ENCODE assay signal across 24 mouse cellular contexts in the genomic region with DNA sequence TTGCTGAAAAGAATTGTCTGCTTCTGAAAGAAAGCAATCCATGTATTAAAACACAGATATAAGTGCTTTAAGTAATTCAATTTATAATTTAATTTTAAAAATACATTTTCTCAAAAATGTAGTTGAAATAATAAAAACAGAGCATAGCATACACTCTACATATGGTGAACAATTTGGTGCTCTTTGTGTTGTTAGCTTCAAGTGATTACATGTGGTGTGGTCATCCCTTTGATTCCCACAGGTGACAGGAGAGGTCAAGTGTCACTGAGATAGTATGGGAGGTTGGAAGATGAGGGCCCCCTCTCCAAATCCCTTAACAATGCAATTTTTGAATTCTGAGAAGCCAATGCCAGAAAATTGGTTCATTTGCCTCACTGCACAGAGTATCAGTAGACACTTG.
"Had no signal": no experiment of that assay in that cellular context is flagged by ENCODE, and none has a peak within 500 bp of the region (broad histone marks: within the 10 kb centered on the region; RNA-seq: fewer than 3 reads in every experiment).

No protein-coding gene starts in this region.

- H3K27me3 ChIP-seq: heart, embryonic 12.5 days; intestine, embryonic 15.5 days; limb, embryonic 12.5 days; liver, embryonic 13.5 days had no signal

- H3K9ac ChIP-seq: heart, embryonic 12.5 days; hindbrain, embryonic 14.5 days; intestine, embryonic 15.5 days; limb, embryonic 12.5 days; liver, embryonic 13.5 days had no signal

- H3K4me1 ChIP-seq: heart, embryonic 12.5 days; intestine, embryonic 15.5 days; liver, embryonic 13.5 days had no signal

- H3K27ac ChIP-seq: gastrocnemius, adult 2 months; heart, embryonic 10.5 days; intestine, embryonic 15.5 days; layer of hippocampus, adult 2 months; left cerebral cortex, adult 2 months; limb, embryonic 10.5 days; limb, embryonic 12.5 days; liver, embryonic 13.5 days had no signal

- DNase-seq: gastrocnemius, adult 2 months; gastrocnemius, postnatal 10 days; gastrocnemius, postnatal 25 days; heart, adult 18-20 months; heart, postnatal 10 days; heart, postnatal 4 days; kidney, adult 18-20 months; kidney, adult 8-10 months; kidney, postnatal 10 days; kidney, postnatal 25 days; kidney, postnatal 4 days; liver; liver, embryonic 13.5 days had no signal

- H3K36me3 ChIP-seq: heart, embryonic 10.5 days; heart, embryonic 12.5 days; intestine, embryonic 15.5 days; limb, embryonic 10.5 days; limb, embryonic 12.5 days; liver, embryonic 13.5 days had no signal

- ATAC-seq: inflammation-experienced regulatory T-cells, adult 6 months; intestine, embryonic 15.5 days; intestine, postnatal 0 days had no signal

- H3K4me2 ChIP-seq: heart, embryonic 12.5 days; hindbrain, embryonic 14.5 days; intestine, embryonic 15.5 days; limb, embryonic 12.5 days; liver, embryonic 11.5 days; liver, embryonic 13.5 days had no signal

- H3K9me3 ChIP-seq: heart, embryonic 10.5 days; heart, embryonic 12.5 days; intestine, embryonic 15.5 days; limb, embryonic 10.5 days; limb, embryonic 12.5 days; liver, embryonic 13.5 days had no signal

- H3K4me3 ChIP-seq: gastrocnemius, adult 2 months; heart, embryonic 10.5 days; heart, embryonic 12.5 days; intestine, embryonic 15.5 days; layer of hippocampus, adult 2 months; left cerebral cortex, adult 2 months; limb, embryonic 10.5 days; limb, embryonic 12.5 days; liver, embryonic 13.5 days had no signal
